Mouse (Mus musculus) mesoderm, embryonic 11.5 days (tissue): ENCODE measurements around the gene Pax4.
A peak's percentile ranks its signal among the peaks of the same experiment; 100 is the strongest.

Experiments
- DNase-seq: peaks from one replicate; pipeline ENCODE4 v3.0.0-alpha.2; 2012; ENCODE audit warnings: low read depth, low spot score

The Pax4 gene

DNA sequence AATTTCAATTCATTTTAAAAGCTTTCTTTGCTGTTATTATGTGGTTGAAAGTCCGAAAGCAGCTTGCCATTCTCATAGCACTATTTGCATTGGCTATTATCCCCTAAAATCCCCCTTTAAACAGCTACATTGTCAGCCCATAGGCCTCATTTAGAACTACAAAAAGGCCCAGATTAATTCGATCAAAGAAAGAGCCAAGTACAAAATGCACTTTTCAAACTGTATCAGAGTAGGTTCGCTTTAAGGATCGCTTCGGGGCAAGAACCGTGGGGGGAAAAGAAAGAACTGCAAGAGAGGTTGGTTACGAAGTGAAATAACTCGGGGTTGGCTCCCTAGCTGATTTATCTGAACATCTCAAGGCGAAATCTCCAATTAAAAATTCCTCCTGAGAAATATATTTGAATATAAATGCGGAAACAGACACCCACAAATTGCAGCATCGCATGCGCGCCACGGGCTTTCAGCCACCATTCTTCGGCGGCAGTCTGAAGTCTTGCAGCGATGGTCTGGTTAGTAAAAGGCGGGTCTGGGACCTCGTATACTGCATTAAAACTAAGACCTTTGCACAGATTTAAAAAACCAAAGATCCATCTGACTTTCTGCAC, 52.2 kb downstream of the Pax4 start:
- peak; percentile 45 for DNase-seq

DNA sequence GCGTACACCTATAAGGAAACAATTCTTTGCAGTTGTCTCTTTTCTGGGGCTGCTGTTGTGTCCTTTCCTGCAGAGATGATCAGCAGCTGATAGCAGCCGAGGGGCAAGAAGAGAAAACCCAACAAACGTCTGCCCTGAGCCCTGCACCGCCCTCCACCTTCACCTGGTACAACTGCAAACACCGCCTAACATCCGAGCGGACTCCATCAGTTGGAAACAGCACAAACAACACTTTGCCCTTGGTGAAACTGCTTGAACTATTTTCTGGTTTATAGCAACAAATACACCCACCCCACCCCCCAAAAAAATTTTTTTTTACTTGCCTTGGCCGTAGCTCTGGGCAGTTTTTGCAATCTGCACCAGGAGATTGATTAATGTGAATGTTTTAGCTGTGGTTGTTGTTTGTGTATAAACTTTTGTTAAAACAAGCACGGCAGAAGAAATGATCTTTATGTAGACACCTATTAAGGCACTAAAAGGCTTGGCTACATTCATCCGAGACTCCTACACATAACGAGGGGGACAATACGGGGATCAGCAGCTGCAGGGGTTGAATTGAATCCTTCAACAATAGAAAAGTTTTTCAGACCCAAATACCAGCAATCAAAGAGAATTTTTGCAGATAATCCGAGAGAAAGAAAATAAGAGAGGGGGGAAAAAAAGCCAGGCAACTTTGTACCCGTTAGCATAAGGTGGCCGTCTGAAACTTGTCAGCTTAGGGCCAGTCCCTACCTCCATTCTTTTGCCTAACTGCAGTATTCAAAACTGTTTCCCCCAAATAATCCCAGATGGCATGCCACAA, 52.9 kb downstream of the Pax4 start:
- no peak for DNase-seq
